Mouse (Mus musculus) forelimb bud, embryonic 11.5 days (tissue): Measurements from ENCODE around the gene Erc2.

Experiments used
- DNase-seq: peaks from one replicate; pipeline ENCODE4 v3.0.0-alpha.2; 2012; ENCODE audit warnings: low read depth, low spot score

Gene Erc2

DNA sequence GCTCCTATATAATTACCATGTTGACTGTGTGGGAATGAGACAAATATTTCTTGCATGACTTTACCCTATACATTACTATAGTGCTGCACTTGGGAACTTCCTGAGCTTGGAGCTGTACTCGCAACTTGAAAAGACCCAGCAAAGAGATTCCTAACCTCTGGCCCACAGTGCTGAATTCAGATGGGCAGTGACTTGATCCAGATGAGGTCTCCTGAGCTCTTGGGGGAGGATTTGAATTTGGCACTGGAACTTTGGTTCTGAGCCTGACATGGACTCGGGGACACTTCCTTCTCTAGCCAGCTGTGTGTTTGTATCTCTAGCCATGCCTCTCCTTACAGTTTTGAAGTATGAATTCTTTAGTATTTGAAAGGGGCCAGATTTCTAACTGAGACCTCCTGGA is 666.7 kb downstream of the Erc2 start:
- no peak for DNase-seq

DNA sequence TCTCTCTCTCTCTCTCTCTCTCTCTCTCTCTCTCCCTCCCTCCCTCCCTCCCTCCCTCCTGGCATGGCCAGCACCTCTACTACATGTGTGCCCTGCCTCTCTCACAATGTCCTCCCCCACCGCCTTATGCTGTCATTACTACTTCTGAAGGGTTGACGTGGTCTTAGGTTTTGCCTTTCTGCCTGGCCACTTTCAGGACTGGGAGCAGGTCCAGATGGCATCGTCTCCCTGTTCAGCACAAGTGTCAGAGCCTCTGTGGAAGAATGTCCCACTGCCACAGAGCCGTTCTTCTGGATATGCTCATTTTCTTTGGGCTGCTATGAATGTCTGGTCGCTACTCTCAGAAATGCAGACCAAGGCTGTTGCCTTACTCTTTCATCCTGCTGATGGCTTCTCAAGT is 671.7 kb downstream of the Erc2 start:
- DNase-seq, result no peak

DNA sequence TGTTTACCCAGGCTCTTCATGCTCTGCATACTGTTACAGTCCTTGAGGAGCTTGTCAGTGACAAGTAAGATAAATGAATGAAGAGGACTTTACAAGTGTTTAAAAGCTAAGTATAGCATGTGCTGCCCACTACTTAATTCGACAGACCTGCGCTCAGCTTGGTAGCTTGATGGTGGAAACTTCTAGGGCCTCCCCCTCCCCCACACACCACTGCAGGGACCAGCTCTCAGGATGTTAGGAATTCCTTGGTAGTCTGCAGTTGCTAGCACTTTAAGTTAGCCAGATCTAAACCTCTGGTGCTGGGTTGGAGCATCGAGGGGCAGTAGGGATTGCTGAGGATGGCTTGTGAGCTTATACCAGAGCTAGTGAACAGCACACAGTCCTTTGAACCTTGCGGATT is 672.9 kb downstream of the Erc2 start:
- DNase-seq, result peak; percentile 21

DNA sequence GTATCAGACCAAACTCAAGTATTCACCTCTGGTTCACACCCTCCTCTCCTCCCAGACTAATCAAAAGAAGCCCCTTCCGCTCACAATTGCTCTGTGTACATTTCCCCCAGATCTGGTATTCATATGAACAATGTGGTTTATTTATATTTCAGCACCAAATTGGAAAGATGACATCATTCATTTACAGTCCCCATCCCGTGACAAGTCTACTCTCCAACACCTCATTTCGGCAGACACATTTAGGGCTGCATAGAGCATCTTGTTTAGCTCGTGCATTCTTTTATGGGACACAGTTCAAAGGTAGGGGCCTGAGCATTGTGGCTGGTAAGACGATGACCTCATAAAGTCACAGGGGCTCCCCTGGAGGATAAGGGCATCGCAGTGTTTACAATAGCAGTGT is 677.9 kb downstream of the Erc2 start:
- no peak for DNase-seq

DNA sequence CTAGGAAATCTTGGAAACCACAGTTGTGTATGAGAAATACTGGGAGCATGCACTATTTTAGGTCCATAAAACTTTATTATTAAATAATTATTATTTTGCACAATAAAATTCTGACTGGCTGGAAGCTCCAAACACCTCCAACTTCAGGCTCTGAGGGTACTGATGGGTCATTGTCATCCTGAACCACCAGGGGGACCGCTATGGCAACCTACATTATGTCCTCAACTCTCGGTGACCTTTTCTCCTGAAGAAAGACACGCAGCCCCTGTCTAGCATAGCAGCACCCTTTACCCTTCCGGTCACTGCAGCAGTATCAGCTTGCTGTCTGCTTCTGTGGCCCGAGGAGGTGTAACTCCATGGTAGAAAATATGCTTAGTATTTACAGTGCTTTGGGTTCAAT is 679.0 kb downstream of the Erc2 start:
- no peak for DNase-seq

DNA sequence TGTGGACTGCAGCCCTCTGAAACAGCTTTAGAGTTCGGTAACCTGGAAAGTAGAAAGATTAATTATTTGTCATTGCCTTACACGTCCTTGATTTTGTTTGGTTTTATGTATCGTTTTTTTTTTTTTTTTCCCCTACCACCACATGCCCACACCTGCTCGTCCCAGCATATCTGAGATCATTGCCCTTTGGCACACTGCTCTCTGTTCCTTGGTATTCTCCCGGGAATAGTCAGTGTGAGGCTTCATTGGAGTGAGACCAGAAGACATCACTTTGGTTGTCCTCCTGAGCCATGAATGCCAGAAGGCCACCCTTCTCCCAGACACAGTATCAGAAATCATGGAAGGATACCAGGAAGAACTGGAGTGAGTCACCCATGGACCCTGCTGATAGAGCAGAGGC is 681.9 kb downstream of the Erc2 start:
- DNase-seq, result no peak

DNA sequence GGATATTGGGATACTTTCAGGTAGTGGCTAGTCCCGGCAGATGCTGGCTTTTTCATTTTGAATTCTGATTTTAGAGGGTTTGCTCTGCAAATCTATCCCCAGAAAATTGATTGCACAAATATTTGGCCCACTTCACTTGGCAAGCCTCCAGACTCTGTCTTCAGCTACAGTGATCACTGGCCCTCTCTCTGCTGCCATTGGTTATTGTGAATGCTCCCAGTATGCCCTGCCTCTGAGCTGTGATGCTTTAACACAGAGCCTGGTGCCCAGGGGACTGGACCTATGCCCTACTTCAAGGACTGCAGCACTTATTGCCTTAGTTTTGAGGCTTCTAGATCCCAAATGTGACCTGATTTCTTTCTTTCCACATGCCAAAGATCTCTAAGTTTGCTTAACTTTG is 686.4 kb downstream of the Erc2 start:
- no peak for DNase-seq

DNA sequence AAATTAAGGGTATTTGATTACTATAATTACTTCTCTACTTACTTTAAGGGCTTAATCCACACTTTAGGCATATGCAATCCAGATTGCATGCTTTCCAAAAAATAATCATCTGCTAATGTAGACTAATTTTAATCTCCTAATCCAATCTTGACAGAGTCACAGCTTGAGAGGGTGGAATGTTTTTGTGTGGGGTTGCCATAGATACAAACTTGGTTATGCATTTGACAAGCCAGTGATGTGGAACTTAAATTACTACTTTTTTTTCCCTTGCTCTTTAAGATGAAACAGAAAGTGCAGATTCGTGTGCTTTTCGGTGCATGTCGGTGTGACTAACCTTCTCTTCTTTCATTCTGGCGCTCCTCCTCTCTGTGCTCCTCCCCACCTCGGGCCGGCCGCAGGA is 694.6 kb downstream of the Erc2 start:
- DNase-seq, result no peak

DNA sequence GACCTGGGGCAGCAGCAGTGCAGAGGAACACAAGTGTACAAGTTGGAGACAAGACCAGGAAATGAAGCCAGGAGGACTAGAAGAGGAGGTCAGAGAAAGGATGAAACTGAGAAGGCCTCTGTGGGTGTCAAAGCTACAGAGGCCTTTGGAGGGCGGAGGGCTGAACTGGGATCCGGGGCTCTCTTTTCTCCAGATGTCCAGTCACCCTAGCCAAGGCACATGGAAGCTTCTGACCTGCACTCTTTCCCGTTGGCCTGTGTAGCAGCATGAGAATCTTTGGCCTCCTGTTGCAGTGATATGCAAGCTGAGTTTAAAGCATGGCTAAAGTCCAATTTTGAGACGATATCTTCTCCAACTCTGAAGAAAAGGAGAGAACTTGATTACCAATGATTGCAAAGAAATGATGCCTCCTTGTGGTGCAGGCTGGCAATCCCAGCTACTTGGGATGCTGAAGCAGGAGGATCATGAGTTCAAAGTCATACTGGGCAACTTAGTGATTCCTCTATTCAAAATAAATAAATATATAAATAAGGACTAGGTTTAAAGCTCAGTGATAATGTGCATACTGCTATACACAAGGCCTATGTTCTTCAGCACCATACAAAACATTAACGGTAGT is 699.8 kb downstream of the Erc2 start:
- DNase-seq, result no peak

DNA sequence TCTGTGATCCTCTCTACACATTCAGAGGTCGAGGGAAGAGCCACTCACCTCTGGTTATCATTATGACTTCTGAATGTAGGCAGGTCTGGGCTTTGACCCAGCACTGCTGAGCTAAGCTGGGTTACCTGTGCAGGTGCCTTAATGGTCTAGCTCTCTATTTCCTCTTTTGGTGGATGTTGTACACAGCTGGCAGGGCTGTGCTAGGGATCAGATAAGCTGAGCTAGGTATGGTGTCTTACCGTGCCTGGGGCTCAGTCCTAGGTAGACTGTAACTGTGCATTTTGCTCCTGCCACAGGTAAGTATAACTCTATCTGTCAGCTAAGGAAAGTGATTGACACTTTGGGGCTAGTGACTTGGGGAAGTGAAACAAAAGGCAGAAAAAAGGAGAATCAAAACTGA is 701.0 kb downstream of the Erc2 start:
- no peak for DNase-seq

DNA sequence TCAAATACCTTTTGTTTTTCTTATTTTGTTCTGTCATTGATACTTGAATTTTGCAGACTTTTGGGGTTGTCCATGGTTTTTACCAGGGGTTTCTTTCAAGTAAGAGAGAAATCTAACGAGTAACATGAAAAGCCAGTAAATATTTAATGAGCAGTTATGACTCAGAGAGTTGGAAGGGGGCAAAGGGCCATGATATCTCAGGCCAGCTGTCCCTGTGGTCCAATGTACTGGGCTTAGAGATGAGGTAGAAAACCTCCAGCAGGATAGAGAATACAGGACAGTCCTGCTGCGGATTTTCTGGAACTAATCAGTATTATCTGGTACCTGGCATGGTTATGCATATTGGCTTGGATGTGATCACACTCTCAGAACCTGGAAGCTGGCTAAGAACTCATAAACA is 701.5 kb downstream of the Erc2 start:
- DNase-seq, result no peak

DNA sequence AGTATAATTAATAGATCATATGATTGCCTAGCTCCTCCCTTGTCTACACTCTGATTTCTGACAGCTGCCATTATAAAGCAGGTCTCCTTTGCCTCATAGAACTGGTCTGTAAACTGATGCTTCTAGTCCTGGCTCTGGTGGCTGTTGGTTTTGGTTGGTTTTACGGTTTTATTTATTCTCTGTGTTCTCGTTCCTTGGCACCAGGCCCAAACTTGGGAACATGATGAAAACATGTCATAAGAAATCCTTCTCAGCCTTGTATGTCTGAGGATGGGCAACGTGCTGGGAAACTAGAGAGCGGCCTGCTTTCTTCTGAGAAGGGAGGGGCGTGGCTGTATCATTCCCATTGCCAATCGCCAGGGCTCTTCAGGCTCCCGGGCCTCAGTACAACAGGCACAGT is 704.2 kb downstream of the Erc2 start:
- no peak for DNase-seq

DNA sequence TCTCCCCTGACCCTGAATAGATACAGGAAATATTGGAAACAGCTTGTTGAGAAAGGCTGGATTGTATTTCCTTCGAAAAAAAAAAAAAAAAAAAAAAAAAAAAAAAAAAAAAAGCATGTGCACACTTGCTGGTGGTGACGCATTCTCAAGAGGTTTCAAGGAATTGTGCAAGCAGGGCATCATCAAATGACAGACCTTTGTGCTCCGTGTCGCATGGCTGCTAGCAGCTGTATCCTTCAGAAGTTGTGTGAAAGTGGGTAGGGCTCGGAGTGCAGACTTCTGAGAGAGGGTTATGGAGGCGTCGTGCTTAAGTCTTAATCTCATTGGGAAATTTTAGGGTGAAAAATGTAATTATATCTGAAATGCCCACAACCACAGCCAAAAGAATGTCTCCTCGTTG is 706.3 kb downstream of the Erc2 start:
- DNase-seq, result no peak

DNA sequence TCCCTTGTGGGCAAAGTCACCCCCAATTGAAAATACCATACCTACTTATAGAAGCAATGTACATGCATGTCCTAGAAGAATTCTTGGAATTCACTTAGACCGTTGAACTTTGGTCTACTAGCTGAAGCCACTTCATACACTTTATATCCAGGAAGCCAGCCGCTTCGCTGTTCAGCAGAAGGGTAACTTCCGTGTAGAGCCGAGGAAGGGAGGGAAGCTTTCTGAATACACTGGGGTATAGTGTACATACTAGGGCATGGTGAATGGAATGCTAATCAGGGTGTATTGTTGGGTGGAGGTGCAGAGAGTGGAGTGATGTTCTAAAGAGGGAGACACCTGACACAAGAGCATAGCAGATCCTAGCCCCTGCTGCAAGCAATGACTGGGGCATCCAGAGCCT is 708.9 kb downstream of the Erc2 start:
- no peak for DNase-seq

DNA sequence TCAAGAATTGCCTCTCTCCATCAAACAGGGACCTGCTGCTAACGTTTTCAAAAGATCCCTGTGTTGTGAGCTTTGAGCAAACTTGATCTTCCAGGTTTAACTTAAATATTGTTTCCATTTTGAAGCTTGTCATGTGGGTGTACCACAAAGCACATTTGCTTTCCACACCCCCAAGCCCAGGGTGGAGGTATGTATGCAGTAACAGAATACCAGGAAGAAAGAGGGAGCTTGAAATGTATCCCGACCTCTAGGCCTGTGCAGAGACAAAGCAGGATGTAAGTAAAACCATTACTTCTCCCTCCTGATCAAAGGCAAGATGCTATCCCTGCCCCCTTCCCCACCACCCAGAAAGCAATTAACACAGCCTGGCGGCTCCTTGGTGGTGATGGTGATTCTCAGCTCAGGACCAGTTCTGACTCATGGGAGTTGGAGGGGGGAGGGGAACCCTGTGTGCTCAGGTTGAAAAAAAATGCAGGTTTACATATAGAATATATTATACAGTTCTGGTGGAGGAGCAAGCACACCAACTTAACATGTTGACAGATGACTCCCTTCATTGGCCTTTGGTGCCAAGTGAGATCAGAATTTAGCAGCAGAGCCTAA is 710.2 kb downstream of the Erc2 start:
- no peak for DNase-seq

DNA sequence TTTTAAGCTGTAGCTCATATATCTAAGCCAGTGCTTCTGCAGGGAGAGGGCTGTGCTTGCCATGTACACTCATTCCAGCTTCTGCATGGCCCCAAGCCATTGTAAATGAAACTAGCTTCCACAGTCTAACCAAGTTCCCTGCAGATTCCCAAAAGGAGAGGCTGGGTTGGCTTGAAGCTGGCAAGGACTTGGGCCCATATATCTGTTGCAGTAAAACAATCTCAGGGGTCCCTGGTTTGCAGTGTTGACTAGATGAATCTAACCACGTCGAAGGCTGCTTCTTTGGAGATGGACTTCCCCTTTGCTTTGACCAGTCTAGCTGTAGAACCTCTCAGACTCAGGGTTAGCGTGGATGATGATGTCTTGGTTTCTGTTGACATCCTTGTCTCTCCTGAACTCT is 716.9 kb downstream of the Erc2 start:
- no peak for DNase-seq

DNA sequence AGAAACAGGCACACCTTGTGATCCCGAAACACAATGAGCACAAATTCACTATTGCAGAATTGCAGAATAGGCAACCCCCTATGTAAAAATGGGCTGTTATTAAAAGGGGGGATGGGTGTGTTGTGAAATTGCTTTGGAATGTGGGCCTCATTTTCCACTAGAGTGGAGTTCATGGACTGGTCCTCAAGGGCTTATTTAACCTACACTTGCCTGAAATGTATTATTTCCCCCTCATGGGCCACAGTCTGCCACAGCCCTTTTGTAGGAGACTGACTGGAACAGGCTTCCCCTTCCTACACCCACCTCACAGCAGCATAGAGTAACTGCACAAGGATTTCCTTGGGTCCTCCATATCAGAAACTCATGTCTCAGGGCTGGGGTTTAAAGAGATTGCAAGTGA is 726.9 kb downstream of the Erc2 start:
- DNase-seq, result no peak

DNA sequence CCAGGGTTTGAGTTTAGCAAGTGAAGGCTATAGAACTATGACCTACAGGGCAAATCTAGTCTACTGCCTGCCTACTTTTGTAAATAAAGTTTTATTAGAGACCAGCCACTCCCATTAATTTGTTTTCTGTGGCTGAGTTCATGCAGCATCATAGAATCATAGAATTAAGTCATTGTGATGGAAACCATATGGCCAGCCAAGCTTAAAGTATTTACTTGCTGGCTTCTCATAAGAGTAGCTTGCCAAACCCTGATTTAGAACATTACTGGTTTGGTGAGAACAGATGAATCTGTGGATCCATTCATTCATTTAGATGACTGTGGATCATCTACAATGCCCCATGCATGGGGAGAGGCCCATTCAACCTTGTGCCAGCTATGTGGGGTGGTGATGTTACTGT is 733.8 kb downstream of the Erc2 start:
- no peak for DNase-seq

DNA sequence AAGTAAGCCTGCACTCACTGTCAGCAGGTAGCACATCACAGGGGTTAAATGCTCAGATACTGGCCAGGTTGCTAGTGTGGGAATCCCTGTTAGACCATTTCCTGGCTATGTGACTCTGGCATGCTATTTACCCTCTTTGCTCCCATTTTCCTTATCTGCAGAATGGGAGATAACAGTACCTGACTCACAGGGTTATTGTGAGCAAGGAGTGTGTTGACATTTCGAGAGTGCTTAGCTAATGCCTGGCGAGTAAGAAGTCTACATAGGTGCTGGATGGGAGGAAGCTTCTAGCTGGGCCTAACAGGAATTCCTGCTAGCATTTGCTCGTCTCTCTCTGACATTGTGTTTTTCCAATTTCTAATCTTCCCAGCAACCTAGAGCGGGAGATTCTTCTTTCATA is 737.3 kb downstream of the Erc2 start:
- DNase-seq, result no peak

DNA sequence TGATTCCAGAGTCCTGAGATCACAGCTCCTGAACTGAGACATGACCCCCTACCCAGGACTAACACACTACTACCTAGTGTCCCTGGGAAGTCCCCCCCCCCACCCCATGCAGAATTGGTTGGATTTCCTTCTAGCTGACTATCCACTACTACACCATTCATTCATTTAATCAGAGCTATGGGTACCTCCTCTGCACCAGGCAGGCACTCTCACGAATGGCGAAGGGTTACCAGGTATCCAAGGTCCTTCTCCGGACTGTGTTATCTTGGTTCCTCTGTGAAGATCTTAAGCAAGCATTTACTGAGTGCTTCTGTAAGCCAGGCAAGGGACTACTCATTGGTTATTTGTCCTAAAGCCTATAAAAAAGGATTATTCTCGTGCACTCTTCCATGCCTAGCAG is 737.8 kb downstream of the Erc2 start:
- no peak for DNase-seq

DNA sequence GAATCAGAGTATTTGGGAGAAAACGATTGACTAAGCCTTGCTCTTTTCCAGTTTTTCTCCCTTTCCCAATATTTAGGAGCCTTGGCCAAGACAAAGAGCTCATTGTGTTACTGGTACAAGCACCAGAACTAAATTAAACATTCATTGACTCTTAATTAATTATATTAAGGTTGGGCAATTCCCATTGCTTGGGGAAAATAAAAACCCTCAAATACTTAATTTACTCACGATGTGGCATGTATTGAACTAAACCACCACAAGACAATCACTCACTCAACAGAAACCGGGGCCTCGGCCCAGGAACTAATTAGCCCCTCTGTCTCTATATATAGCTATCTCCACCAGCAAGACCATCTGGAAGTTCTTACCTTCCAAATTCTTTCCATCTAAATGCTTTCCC is 740.1 kb downstream of the Erc2 start:
- no peak for DNase-seq

DNA sequence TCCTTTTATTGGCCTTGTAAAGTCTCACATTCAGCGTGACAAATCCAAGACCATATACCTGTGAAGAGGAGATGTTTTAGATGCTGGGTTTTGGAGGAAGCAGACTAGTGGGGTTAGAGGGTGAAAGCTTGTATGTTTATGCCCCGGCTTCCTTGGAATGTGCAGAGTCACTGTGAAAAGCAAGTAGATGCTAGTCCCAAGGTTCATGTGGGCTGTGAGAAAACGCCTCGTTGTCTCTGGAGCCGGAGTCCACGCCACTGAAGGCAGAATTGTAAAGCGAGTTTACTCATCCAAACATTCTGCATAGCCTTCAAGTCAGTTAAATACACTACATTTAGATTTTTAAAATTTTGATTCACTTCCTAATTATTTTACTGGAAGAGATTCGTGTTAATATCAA is 748.5 kb downstream of the Erc2 start:
- no peak for DNase-seq

DNA sequence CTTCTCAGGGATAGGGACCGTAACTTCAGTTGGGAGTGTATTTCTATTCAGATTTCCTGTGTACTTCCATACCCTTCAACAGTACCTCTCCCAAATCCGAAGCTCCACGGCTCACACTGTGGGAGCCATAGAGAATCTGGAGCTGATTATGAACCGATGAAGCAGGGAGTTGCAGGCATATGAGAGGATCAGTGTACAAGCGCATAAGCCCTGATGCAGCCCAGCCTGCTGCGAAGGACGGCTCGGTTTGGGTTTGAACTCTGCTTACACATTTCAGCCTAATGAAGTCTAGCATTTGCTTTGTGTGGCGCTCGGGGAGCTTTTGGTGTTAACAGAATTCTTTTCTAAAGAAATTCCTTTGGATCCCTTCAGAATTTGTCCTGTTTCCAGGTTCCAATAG is 749.4 kb downstream of the Erc2 start:
- no peak for DNase-seq

DNA sequence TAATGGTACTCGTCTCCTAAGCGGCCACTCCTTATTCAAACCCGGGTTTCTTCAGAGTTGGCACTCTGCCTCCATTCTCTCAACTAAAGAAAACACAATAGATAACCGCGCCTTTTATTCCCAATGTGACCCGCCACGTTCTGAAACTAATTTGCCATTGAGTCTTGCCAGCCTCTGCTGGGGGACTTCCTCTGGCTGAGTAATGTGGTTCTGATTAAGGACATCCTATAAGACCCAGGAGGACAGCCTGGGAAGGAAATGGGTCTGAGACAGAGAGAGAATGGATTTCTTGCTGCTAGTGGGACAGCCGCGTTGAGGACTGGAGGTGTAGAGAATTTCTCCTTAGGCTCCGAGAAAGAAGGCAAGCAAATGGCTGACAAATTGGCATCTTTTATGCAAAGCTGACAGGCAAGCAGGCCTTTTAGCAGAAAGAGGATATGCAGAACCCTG is 753.4 kb downstream of the Erc2 start:
- peak; percentile 65 for DNase-seq
